Mouse (Mus musculus) ES-E14 (cell line): ENCODE measurements at regions not wholly inside any gene's neighbourhood (a gene's known extent, or its start where the extent isn't known, plus 50 kb on each side); places are given as distances from the start of the nearest gene placed in this dataset.

Experiments
- CHD2 ChIP-seq: IDR thresholded peaks from 2 replicates; pipeline ENCODE4 v1.6.1; 2014; ENCODE audit warnings: mild to moderate bottlenecking, low read depth, low read length, inconsistent platforms
- HCFC1 ChIP-seq: IDR thresholded peaks from 2 replicates; pipeline ENCODE4 v1.6.1; 2012; ENCODE audit warnings: low read length, inconsistent platforms, borderline replicate concordance; ENCODE audit not compliant: insufficient read depth
- ZC3H11A ChIP-seq: IDR thresholded peaks from 2 replicates; pipeline ENCODE4 v1.6.1; 2012; ENCODE audit warnings: low read depth, mild to moderate bottlenecking, inconsistent platforms, low read length, borderline replicate concordance
- ZNF384 ChIP-seq: IDR thresholded peaks from 2 replicates; pipeline ENCODE4 v1.6.1; 2012; ENCODE audit warnings: low read depth, low read length, inconsistent platforms

GRCm38 (mm10) chr6:103421013-103421933 is 89.1 kb upstream of the Chl1 start:
- no peak for TF ChIP-seq ZNF384
- no peak for TF ChIP-seq ZC3H11A
- no peak for TF ChIP-seq CHD2
- TF ChIP-seq HCFC1 = no peak
